Mouse (Mus musculus) gastrocnemius, adult 18-20 months (tissue): ENCODE results near the gene Spock1. TPM values are rescaled to one million over a fixed set of nuclear protein-coding genes. Genes with fewer than 3 reads are reported as not detected.

ENCODE experiments used
- total RNA-seq, 2 experiments: library from RNA; stranded (reverse); gene quantifications; 2 replicates each; pipeline ENCODE4 v1.2.3; 2021

The Spock1 gene
- total RNA-seq, 2 experiments from 2014 or later, result 0.55 to 0.74 TPM

Other genes starting within 250 kb of the Spock1 start
- under 1 TPM; 0.26 to 0.78 TPM for gene Klhl3, start 205.3 kb upstream of the Spock1 start, total RNA-seq
- gene Hnrnpa0, start 220.2 kb upstream of the Spock1 start, total RNA-seq, result 10 to 100 TPM; 30.8 to 34.4 TPM
- 1 to 10 TPM; 5.9 to 7.9 TPM for gene Idnk, start 249.3 kb upstream of the Spock1 start, total RNA-seq